Mouse (Mus musculus): ENCODE measurements around the gene Myo7a. TPM values are rescaled to one million over a fixed set of nuclear protein-coding genes. Genes with fewer than 3 reads are reported as not detected.

Myo7a gene
- polyA plus RNA-seq, 1 experiment: 0.01 TPM

- Histone ChIP-seq H3K4me3 (replicated peaks) (no peak overlapping the region), H3K27me3 (ENCODE audit: control insufficient read depth) (no peaks in the 10 kb centered on the region), H3K36me3 (ENCODE audit: control insufficient read depth) (peaks cover 2% of the 10 kb centered on the region; the same call in 1 of the 2 replicates), H3K9me3 (ENCODE audit: control insufficient read depth, low read length) (no peaks in the 10 kb centered on the region), H3K4me1 (ENCODE audit: control insufficient read depth) (no peaks in the 10 kb centered on the region)
- no peak for TF ChIP-seq TAL1 (IDR thresholded peaks at IDR 0.05; ENCODE audit: low read length)
Observed at GRCm38 (mm10) chr7:98054461-98054860, 64.9 kb downstream of the Myo7a start.

GRCm38 (mm10) chr7:98051980-98052379, 67.3 kb downstream of the Myo7a start:
- Histone ChIP-seq H3K4me1 (ENCODE audit: control insufficient read depth) (no peaks in the 10 kb centered on the region), H3K9me3 (ENCODE audit: control insufficient read depth, low read length) (no peaks in the 10 kb centered on the region)
- TF ChIP-seq TAL1 (IDR thresholded peaks at IDR 0.05; ENCODE audit: low read length): no peak
- no peak for TF ChIP-seq GATA1 (IDR thresholded peaks at IDR 0.05; ENCODE audit: low read length)

DNA sequence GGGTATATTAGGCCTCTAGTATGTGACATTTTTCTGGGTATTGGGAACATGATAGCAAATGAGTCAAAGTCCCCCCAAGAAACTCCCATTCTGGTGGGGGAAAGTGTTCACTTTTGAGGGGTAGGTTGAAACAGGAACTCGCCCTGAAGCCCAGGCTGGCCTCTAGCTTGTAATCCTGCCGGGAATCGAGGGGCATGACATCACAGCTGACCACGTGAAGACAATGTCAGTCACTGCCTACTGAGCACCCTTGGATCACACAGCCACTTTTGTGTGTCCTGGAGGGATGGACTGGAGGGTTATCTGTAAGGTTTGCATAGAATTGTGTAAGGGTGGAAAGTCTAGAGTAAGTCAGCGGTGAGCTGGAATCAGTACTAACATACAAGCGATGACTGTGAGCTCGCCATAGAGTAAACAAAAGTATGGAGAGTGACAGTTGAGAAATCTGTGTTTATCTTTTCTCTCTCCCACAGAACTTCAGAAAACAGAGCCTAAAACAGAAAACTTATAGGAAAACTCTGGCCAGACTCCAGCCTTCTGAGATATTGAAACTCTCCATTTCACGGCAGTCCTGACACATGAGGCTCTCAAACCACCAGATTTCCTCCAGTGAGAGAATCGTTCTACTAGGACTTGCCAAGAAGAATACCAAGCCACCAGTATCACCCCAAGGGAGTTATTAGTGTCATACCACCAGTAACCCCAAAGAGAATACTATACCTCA, 71.1 kb downstream of the Myo7a start:
- H3K4me3 ChIP-seq (replicated peaks): no peak overlapping the region
- no peaks in the 10 kb centered on the region; the same call in 1 of the 2 replicates for H3K36me3 ChIP-seq (ENCODE audit: control insufficient read depth)
- no peaks in the 10 kb centered on the region for H3K4me1 ChIP-seq (ENCODE audit: control insufficient read depth)
- H3K27me3 ChIP-seq (ENCODE audit: control insufficient read depth): no peaks in the 10 kb centered on the region
- H3K9me3 ChIP-seq (ENCODE audit: control insufficient read depth, low read length): no peaks in the 10 kb centered on the region
- TF ChIP-seq TAL1 (IDR thresholded peaks at IDR 0.05; ENCODE audit: low read length) (no peak), GATA1 (IDR thresholded peaks at IDR 0.05; ENCODE audit: low read length) (no peak)

More at GRCm38 (mm10) chr7:98051980-98052379, 67.3 kb downstream of the Myo7a start:
- Histone ChIP-seq H3K27me3 (ENCODE audit: control insufficient read depth) (no peaks in the 10 kb centered on the region), H3K4me3 (replicated peaks) (no peak overlapping the region), H3K36me3 (ENCODE audit: control insufficient read depth) (peaks cover 2% of the 10 kb centered on the region; the same call in 1 of the 2 replicates)

GRCm38 (mm10) chr7:98002617-98003016, 116.7 kb downstream of the Myo7a start:
- Histone ChIP-seq H3K4me3 (replicated peaks) (no peak overlapping the region), H3K36me3 (ENCODE audit: control insufficient read depth) (no peaks in the 10 kb centered on the region)
- TF ChIP-seq TAL1 (IDR thresholded peaks at IDR 0.05; ENCODE audit: low read length): no peak
- no peak for TF ChIP-seq GATA1 (IDR thresholded peaks at IDR 0.05; ENCODE audit: low read length)

More at GRCm38 (mm10) chr7:98002617-98003016, 116.7 kb downstream of the Myo7a start:
- H3K27me3 ChIP-seq (ENCODE audit: control insufficient read depth): no peaks in the 10 kb centered on the region
- no peaks in the 10 kb centered on the region for H3K4me1 ChIP-seq (ENCODE audit: control insufficient read depth)
- H3K9me3 ChIP-seq (ENCODE audit: control insufficient read depth, low read length): no peaks in the 10 kb centered on the region

Other genes with a start within 250 kb of the Myo7a start
- not detected in 2 replicates for gene Gdpd4, start 199.6 kb downstream of the Myo7a start, polyA plus RNA-seq (2012)
- 0.37 and 0.42 TPM in 2 replicates for gene Omp, start 26.0 kb upstream of the Myo7a start, polyA plus RNA-seq (2012)
- 6.8 and 7.1 TPM in 2 replicates for gene Capn5, start 58.8 kb upstream of the Myo7a start, polyA plus RNA-seq (2012)
- 0.02 TPM in 1 of 2 replicates, not detected in the other for gene B3gnt6, start 80.0 kb upstream of the Myo7a start, polyA plus RNA-seq (2012)
- 0.07 and 0.15 TPM in 2 replicates for gene Acer3, start 201.7 kb upstream of the Myo7a start, polyA plus RNA-seq (2012)
- gene Tsku, start 241.8 kb upstream of the Myo7a start, polyA plus RNA-seq (2012): 0.03 TPM in 1 of 2 replicates, not detected in the other

Data from erythroblast, embryonic 14.5 days (primary cell).